Mouse (Mus musculus): ENCODE data around the gene Sv2a. TPM values are rescaled to one million over a fixed set of nuclear protein-coding genes. Genes with fewer than 3 reads are reported as not detected.

Sv2a gene
- under 1 TPM; 0.42 to 0.75 TPM for total RNA-seq (2023)

GRCm38 (mm10) chr3:96180727-96181477, at the start of gene Sv2a:
Gene Sv2a (plus strand): TSS chr3:96181151.

GRCm38 (mm10) chr3:96161869-96162840, 18.8 kb upstream of the Sv2a start, which contains the start of gene Mtmr11:
Gene Mtmr11 (plus strand): TSS chr3:96162004.

DNA sequence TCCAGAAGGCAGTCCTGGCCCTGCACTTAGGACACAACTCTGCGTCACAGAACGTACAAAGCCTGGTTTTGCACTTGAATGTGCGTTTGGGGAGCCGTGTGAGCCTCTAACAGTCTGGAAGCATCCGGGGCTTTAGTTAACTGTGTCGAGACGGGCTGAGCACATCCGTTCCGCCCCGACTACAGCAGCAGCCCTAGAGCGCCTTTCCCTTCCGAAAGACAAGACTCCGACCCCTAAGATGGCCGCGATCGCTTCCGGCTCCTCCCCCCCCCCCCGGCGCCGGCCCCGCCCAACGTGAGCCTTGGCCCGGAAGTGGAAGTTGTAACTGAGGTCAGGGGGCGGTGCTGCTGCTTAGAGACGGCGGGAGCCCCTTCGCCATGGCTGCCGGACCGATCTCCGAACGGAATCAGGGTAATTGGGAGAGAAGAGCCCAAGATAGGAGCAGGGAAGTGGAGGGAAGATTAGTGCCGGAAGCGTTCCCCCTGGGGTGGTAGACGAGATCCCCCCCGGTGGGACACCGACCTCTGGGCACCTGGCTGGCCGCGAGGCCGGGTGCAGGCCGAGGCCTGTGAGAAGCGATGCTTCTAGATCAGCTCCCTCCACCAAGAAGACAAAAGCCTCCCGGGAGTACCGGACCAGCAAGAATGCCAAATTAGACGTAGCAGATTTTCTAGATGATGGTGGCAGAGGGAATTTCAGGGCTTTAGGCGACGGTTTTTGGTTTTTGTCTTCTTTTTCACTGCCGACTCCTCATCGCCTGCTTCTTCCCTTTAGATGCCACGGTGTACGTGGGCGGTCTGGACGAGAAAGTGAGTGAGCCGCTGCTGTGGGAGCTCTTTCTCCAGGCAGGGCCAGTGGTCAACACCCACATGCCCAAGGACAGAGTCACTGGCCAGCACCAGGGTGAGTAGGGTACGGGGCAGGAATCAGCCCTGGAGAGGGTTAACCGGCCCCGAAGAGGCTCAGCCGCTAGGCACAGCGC, 8.5 kb upstream of the Sv2a start, which contains the start of gene Sf3b4:
Sf3b4 (plus strand) TSS at position 136 of the 982 bp plus-strand sequence.

GRCm38 (mm10) chr3:96219661-96220130, 38.7 kb downstream of the Sv2a start, which contains the start of the genes Bola1 and Hist2h2ab:
Gene Bola1 (minus strand): TSS chr3:96219709.
Gene Hist2h2ab (plus strand): TSS chr3:96219865.

GRCm38 (mm10) chr3:96220765-96221639, 40.1 kb downstream of the Sv2a start, which contains the start of the genes Hist2h2ac and Hist2h2be:
Gene Hist2h2ac (minus strand): TSS chr3:96220880.
Gene Hist2h2be (plus strand): TSS chr3:96221119.

GRCm38 (mm10) chr3:96238954-96239793, 58.2 kb downstream of the Sv2a start, which contains the start of gene Hist2h3c2:
Gene Hist2h3c2 (minus strand): TSS chr3:96239127.

DNA sequence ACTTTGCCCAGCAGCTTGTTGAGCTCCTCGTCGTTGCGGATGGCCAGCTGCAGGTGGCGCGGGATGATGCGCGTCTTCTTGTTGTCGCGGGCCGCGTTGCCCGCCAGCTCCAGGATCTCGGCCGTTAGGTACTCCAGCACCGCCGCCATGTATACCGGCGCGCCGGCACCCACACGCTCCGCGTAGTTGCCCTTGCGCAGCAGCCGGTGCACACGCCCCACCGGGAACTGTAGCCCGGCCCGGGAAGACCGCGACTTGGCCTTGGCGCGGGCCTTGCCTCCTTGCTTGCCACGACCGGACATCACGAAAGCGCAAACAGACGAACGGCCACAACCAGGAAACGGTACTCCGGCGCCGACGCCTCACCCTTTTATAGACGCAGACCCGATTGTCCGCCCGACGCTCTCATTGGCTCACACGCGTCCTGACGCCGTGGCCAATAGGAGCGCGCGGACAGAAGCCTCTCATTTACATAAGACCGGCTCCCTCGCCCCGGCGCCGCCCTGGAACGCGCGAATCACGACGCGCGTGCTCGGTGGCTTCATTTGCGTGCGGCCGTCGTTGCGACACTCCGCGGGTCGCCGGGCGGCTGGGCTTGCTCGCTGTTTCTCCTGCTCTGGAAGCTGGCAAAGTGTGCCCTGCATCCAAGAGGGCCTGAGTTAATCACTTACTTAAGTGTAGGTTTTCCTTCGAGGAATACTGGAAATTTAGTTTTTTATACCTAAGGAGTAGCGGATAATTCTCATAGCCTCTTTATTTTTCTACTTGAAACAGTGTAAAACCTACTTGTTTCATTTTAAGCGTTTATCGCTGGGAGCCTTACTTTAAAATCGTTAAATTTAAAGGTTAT, 59.2 kb downstream of the Sv2a start, which contains the start of gene Hist2h2aa2:
Hist2h2aa2 (minus strand) TSS at position 328 of the 850 bp plus-strand sequence.

Other genes with a start within 250 kb of the Sv2a start
- gene Plekho1, start 185.2 kb upstream of the Sv2a start, total RNA-seq (2023): 10 to 100 TPM; 51.4 to 57.8 TPM
- 10 to 100 TPM; 13.5 to 17.9 TPM for gene Vps45, start 122.7 kb upstream of the Sv2a start, total RNA-seq (2023)
- 10 to 100 TPM; 15.9 to 17.8 TPM for gene Otud7b, start 76.6 kb upstream of the Sv2a start, total RNA-seq (2023)
- gene Mtmr11, start 19.1 kb upstream of the Sv2a start, total RNA-seq (2023): not detected
- gene Sf3b4, start 8.8 kb upstream of the Sv2a start, total RNA-seq (2023): 10 to 100 TPM; 39.0 to 40.5 TPM
- gene Bola1, start 38.6 kb downstream of the Sv2a start, total RNA-seq (2023): 10 to 100 TPM in 1 of 2 experiments, 1 to 10 TPM in 1; 5.7 to 11.1 TPM
- 10 to 100 TPM; 20.9 to 23.1 TPM for gene Hist2h2ab, start 38.7 kb downstream of the Sv2a start, total RNA-seq (2023)
- gene Hist2h2ac, start 39.7 kb downstream of the Sv2a start, total RNA-seq (2023): 100 to 1,000 TPM; 424 to 490 TPM
- gene Hist2h2be, start 40.0 kb downstream of the Sv2a start, total RNA-seq (2023): 1 to 10 TPM; 3.7 to 6.5 TPM
- gene Hist2h3c2, start 58.0 kb downstream of the Sv2a start, total RNA-seq (2023): 100 to 1,000 TPM; 496 to 503 TPM
- 1,000 to 10,000 TPM; 3,196 to 3,522 TPM for gene Hist2h2aa2, start 59.1 kb downstream of the Sv2a start, total RNA-seq (2023)
- gene Hist2h2aa1, start 64.3 kb downstream of the Sv2a start, total RNA-seq (2023): 10 to 100 TPM in 1 of 2 experiments, 1 to 10 TPM in 1; 6.3 to 13.0 TPM
- not detected for gene Hist2h3c1, start 65.5 kb downstream of the Sv2a start, total RNA-seq (2023)
- 100 to 1,000 TPM; 251 to 296 TPM for gene Hist2h4, start 82.2 kb downstream of the Sv2a start, total RNA-seq (2023)
- 1,000 to 10,000 TPM; 2,401 to 2,465 TPM for gene Hist2h3b, start 87.5 kb downstream of the Sv2a start, total RNA-seq (2023)
- 1,000 to 10,000 TPM; 1,933 to 2,040 TPM for gene Hist2h2bb, start 88.6 kb downstream of the Sv2a start, total RNA-seq (2023)
- gene Fcgr1, start 112.8 kb downstream of the Sv2a start, total RNA-seq (2023): 1 to 10 TPM; 3.4 to 4.2 TPM

All from neutrophil, adult 83 days (primary cell).